Mouse (Mus musculus) cerebellum, adult 11 months (tissue): ENCODE measurements around the gene Lats2.
"Not testable (repeated sequence)": the region's sequence is repeated elsewhere in the genome, so short reads cannot be mapped to it uniquely, and the experiment has no call there.

ENCODE experiments used
- DNase-seq: peaks from one replicate; pipeline ENCODE4 v3.0.0; 2022

The Lats2 gene

DNA sequence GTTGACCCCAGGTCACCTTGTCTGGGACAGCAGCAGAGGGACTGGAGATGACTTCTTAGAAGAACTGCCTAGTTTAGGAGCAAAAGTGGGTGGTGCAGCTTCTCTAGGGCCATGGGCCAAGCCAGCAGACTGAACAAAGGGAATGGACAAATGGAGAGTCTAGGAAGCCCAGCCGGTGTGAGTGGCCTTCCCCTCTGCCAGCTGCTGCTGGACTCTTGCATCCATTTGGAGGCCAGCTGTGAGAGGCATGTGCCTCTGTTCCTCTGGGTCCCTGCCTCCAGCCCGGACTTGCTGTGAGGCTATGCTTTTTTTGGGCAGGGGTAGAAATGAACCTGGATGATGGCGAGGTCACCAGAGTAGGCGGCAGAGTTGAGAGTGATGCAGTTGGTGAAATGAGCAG lies at the start of gene Lats2:
Lats2 (minus strand) TSS at position 152 of the 400 bp plus-strand sequence.
- DNase-seq: no peak

DNA sequence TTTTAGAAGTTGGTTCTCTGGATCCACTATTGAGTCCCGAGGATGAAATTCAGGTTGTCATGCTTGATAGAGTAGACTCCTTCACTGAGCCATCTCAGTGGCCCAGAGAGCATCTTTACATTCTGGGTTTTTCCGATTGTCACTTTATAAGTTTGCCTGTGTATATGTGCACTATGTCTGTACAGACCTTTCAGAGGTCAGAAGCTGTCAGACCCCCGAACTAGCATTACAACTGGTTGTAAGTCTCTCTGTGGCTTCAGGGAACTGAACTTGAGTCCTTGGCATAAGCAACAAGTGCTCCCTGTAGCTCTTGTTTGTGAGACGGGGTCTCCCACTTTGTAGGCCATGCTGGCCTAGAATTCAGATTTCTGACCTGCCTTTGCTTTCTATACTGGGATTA lies 45.5 kb upstream of the Lats2 start:
- no peak for DNase-seq

GRCm38 (mm10) chr14:57797991-57798931 lies 40.1 kb upstream of the Lats2 start, which contains the start of gene Sap18:
TSS of gene Sap18 (plus strand) at chr14:57798180.
- DNase-seq: peak; percentile 98

GRCm38 (mm10) chr14:57797551-57797950 lies 39.4 kb upstream of the Lats2 start:
- DNase-seq: no peak

- no peak for DNase-seq
These were observed 33.0 kb upstream of the Lats2 start for GRCm38 (mm10) chr14:57791171-57791570.

GRCm38 (mm10) chr14:57789759-57790158 lies 31.6 kb upstream of the Lats2 start:
- no peak for DNase-seq

DNA sequence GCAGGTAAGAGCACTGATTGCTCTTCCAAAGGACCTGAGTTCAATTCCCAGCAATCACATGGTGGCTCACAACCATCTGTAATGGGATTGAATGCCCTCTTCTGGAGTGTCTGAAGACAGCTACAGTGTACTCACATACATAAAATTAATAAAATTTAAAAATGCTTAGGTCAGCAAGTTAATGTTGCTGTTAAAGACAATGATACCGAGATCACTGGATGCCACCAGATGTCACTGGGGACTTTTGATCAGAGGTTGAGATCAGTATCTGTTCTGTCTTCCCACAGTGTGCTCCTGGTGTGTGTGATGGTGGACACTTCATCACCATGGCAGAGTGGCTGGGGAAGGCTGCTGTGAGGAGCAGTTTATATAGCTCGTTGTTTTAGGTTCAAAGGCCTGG lies 31.1 kb upstream of the Lats2 start:
- no peak for DNase-seq

DNA sequence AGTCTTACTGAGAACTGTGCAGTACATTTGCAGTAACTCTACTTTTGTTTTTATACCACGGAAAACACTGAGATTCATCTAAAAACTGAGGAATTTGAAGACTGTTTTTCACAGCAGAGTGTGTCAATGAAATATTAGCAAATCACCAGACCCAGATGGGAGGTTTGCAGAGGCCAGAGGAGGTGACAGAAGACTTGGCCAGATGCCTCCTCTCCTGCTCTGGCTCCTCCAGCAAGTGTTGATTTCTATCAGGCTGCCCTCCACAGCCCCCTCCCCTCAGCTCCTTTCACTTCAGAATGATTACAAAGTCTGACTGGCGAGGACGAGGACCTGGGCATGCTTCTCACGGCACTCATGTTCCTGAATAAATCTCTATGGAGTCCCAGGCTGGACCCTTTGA lies 29.2 kb upstream of the Lats2 start:
- no peak for DNase-seq

DNA sequence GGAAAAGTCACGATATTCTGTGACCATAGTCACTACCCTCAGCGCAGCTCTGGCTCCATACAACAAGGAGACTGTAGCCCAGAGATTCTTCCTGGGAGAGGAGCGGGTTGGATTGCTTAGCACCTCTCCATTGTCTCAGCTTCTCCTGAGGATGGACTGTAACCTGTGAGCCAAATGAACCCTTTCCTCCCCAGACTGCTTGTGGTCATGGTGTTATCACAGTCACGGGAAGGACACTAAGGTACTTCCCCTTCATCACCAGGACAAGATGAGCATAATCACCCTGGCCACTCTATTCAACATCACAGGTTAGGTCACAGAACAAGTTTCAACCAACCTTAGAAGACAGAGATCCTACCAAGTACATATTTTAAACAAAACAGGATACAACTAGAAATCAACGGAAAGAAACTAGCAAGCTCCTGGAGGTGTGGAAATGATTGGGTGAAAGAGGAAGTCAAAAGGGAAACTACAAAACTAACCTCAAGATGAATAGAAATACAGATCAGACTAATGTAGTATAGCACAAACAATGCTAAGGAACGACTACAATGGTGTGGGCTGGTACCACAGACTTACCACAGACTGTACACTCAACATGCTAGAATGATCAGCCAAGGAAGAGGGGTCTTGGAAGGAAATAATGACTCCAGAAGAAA lies 14.1 kb upstream of the Lats2 start:
- no peak for DNase-seq

DNA sequence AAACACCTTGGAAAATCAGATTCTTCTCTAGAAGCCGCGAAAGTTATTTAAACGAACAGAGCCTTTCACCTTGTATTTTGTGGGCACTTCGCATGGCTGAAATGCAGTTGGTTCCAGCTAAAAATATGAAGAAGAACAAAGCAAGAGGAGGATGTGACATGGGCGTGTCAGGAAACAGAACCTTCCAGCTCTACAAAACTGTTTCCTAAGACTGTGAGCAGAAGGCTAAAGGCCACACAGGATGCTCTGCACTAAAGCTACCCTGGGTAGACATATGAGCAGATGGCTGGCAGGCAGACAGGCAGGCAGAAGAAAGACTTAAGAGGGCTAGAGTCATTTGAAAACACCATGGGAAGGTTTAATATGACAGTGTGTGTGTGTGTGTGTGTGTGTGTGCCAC lies 10.9 kb upstream of the Lats2 start:
- no peak for DNase-seq

DNA sequence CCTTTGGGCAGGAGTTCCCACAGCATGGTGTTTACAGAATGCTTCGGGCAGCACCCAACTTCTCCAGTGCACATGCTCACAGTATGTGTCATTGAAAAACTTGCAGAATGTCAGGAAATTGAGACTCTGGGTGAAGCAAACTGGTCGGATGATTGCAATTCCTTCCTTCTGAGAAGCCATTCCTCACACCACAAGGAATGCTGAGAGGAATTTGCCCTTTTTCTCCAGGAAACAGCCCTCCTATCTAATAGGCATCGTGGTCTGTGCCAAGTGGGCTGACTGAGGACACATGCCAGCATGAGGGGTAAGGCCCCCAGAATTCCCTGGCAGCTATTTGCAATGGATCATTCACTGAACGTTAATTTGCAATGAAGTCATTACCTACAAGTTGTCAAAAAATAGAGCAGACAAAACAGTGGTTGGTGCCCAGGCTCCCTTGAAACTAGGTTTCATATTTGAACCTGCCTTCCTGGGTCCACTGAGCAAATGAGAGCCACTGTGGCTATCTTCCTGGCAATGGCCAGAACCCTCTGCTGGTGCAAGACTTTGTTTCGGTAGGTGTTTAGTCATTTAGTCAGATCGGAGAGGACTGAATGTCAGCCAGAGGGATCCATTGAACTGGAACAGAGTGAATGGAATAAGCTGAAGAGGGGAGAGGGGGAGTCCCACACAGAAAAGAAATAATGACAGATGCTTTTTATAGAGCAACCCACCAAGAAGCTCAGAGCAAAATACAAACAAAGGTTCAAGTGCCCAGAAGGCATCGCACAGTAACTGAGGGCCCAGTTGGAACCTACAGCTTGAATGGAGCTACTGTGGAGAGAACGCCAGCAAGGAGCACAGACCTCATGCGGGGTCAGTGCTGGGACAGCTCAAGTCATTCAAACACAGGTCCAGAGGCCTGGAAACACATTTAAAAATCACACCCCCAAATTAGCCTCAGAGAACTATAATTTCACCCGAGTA lies 2.5 kb upstream of the Lats2 start:
- DNase-seq: no peak

DNA sequence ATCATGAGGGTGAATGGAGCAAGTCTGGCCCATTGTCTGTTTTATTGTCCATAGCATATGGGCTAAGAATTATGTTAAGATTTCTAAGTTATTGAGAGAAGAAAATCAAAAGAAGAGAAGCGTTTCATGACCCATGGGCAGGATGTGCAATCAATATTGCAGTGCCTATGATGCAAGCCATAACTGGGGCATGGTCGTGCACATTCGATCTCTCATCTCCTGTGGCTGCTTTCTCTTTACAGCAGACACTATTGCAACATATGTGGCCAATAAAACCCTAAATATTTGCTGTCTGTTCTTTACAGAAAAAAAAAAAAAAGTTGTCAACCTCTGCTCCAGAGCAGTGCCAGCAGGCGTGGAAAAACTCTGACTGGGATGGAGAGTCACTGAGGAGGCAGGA lies 2.1 kb downstream of the Lats2 start:
- DNase-seq: no peak

DNA sequence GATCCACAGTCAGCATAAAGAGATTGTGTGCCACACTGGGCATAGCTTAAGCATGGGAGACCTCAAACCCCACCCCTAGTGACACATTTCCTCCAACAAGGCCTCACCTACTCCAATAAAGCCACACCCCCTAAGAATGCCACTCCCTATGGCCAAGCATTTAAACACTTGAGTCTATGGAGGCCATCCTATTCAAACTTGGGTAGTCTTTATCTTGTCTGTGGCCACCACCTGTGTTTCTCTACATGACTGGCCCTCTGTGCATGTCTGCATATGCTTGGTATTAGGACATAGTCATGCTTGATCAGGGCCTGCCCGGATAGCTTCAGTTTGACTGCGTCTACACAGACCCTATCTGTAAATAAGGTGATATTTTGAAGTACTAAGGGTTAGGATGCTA lies 2.5 kb downstream of the Lats2 start:
- no peak for DNase-seq

DNA sequence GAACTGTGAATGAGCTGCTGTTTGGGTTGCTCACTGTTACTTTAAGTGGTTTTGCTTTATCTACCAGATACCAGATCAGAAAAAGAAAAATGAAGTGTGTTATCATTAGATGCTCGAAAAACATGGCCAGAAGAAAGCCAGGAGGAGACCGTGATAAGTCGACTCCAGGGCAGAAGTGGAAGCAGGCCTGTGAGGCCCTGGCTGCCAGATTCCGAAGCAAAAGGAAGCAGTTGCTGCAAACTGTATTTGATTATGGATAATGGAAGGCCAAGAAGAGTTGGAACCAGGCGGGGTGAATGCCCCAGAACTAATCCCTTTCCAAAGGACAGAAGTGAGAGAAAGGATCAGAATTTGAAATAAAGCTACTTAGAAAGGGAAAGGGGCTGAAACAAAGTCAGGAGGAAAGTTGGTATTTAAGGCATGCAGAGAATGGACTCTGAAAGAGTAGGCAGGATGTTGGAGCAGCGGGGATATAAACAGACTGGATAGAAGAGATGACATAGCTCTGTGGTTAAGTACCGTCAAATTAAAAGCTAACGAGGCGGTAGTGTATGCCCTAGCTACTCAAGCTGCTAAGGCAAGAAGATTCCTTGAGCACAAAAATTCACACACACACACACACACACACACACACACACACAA lies 4.7 kb downstream of the Lats2 start:
- DNase-seq: no peak

DNA sequence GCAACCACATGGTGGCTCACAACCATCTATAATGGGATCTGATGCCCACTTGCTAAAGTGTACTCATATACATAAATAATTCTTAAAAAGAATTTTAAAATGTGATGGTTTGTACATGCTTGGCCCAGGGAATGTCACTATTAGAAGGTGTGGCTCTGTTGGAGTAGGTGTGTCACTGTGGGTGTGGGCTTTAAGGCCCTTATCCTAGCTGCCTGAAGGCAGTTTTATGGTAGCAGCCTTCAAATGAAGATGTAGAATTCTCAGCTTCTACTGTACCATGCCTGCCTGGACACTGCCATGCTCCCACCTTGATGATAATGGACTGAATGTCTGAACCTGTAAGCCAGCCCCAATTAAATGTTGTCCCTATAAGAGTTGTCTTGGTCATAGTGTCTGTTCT lies 7.2 kb downstream of the Lats2 start:
- not testable (repeated sequence) for DNase-seq

GRCm38 (mm10) chr14:57749501-57749900 lies 8.7 kb downstream of the Lats2 start:
- no peak for DNase-seq

DNA sequence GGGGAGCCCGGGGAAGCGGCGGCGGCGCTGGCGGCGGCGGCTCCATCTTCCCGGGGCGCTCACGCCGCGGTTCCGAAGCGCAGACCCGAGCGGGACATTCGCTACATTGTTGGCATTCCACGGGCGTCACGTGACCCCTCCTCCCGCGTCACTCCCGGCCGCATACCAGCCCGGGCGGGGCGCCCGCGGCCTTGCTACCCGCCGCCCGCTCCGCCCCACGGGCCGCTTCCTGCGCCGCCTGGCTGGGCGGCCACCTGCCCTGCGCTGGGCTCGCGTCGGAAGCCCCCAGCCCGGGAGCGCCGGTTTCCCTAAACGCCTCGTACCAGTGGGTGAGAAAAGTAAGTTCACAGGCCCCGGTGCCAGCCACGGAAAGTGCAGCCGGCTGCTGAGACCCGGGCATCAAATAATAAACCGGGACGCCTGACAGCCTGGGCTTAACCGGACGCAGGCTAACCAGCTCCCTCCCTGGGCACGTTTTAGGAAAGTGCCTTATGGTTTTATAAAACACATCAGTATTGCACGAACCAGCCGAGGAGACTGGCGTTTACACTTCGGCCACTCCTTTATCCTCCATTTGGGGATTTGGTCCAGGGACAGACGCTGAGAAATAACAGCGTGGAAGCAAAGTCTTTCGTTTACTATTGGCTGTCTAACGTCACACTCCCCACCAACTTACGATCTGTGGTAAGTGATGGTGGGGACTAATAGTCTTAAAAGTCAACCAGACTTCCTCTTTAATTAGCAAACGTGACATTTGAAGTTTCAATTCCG lies 12.0 kb downstream of the Lats2 start, which contains the start of gene Gm49361:
Gm49361 (minus strand) TSS at position 103 of the 771 bp plus-strand sequence.
- peak; percentile 89 for DNase-seq

GRCm38 (mm10) chr14:57745291-57745969 lies 12.8 kb downstream of the Lats2 start:
- peak; percentile 58 for DNase-seq

GRCm38 (mm10) chr14:57744547-57744946 lies 13.6 kb downstream of the Lats2 start:
- DNase-seq: no peak

GRCm38 (mm10) chr14:57740651-57741050 lies 17.5 kb downstream of the Lats2 start:
- DNase-seq: no peak

DNA sequence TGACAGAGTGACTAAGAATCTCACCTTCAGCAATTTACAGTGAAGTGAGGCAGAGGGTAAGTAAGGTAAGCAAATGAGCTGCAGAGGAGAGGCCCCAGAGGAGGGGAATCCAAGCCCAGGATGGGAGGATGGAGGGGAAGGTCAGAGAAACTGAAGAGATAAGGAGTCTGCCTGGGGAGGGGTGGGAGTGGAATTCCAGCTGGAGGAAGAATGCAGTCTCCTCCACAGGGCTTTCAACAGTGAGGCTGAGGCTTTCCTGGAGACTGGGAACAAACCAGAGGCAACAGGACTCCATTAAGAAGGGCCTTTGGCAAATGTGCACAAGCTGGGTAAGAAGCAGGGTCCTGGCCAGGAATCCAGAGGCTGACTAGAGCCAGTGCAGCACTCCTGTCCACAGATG lies 21.1 kb downstream of the Lats2 start:
- no peak for DNase-seq
